Mouse (Mus musculus) bone marrow macrophage, adult 2 months (primary cell): ENCODE measurements around the gene Tas2r119.

Experiments used
- CTCF ChIP-seq: IDR thresholded peaks from 2 replicates; pipeline ENCODE4 v1.5.1; 2012; ENCODE audit warnings: low read depth, mild to moderate bottlenecking, low read length, moderate library complexity
- POLR2A ChIP-seq: IDR thresholded peaks from 2 replicates; pipeline ENCODE4 v1.6.1; 2012; ENCODE audit warnings: mild to moderate bottlenecking, low read depth, low read length, borderline replicate concordance

- TF ChIP-seq CTCF: no peak
- TF ChIP-seq POLR2A: no peak
These were observed 7.9 kb downstream of the Tas2r119 start for GRCm38 (mm10) chr15:32184964-32185363.
